Mouse (Mus musculus) hindbrain, embryonic 12.5 days (tissue): ENCODE data around the gene Eri3. TPM values are rescaled to one million over a fixed set of nuclear protein-coding genes. Genes with fewer than 3 reads are reported as not detected.

Experiments used
- ATAC-seq: fragments of 200-750 bp; cut with Nextera tagmentation; 2 replicates; pipeline ENCODE4 v1.8.0; 2017; ENCODE audit warnings: moderate TSS enrichment; ENCODE audit not compliant: low FRiP score
- H3K27ac ChIP-seq: fragments of 300-500 bp; sonication (generic); 2 replicates; pipeline ENCODE4 v1.5.1; 2016; ENCODE audit warnings: mild to moderate bottlenecking
- H3K27me3 ChIP-seq: fragments of 300-500 bp; sonication (generic); 2 replicates; pipeline ENCODE4 v1.6.1; 2016; ENCODE audit warnings: mild to moderate bottlenecking
- H3K36me3 ChIP-seq: fragments of 300-500 bp; sonication (generic); 2 replicates; pipeline ENCODE4 v1.6.1; 2016; ENCODE audit warnings: mild to moderate bottlenecking
- H3K4me1 ChIP-seq: fragments of 300-500 bp; sonication (generic); 2 replicates; pipeline ENCODE4 v1.6.1; 2016
- H3K4me2 ChIP-seq: fragments of 300-500 bp; sonication (generic); replicated peaks from 2 replicates; pipeline ENCODE4 v1.6.1; 2016; ENCODE audit warnings: mild to moderate bottlenecking
- H3K4me3 ChIP-seq: fragments of 300-500 bp; sonication (generic); 2 replicates; pipeline ENCODE4 v1.5.1; 2016; ENCODE audit warnings: mild to moderate bottlenecking
- H3K9ac ChIP-seq: fragments of 300-500 bp; sonication (generic); 2 replicates; pipeline ENCODE4 v1.6.1; 2016; ENCODE audit warnings: mild to moderate bottlenecking, moderate library complexity
- H3K9me3 ChIP-seq: fragments of 300-500 bp; sonication (generic); replicated peaks from 2 replicates; pipeline ENCODE4 v1.6.1; 2016; ENCODE audit warnings: mild to moderate bottlenecking
- WGBS: fragments of 180-500 bp; shearing (Covaris S2); methylation state at CpG from one replicate; pipeline ENCODE4 v1.1.7; 2016; 5-methylcytosine and 5-hydroxymethylcytosine counted together
- polyA plus RNA-seq: library from polyadenylated mRNA; unstranded; fragments of >200 nt; fragmentation: Nextera tagmentation; extraction: Ambion mirVana; gene quantifications from 2 replicates; pipeline ENCODE4 v1.2.1, GENCODE M21; 2016

Eri3 gene
- polyA plus RNA-seq, 1 experiment from 2014 or later, result 178 TPM

DNA sequence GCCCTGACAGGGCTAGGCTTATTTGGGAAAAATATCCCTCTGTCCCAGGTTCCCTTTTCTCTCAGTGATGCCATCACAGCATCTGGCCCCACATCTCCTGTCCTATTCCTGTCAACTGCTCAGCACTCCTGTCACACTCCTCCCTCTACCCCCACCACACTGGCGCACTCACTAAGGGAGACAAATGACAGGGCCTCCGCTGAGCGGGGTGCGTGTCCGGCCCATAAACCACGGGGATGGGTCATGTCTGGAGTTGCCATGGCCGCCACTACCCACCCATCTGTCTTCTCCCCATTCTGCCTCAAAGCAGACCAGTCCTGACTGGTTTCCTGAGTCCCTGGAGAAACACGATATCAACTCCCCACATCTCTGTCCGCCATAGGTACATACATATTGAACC lies 121.9 kb downstream of the Eri3 start:
- WGBS, result 57% methylated on average over 9 of the region's 9 CpGs
- Histone ChIP-seq H3K27me3 (no peaks in the 10 kb centered on the region), H3K9me3 (no peaks in the 10 kb centered on the region), H3K4me1 (peaks cover 6% of the 10 kb centered on the region), H3K9ac (no peak overlapping the region), H3K36me3 (peaks cover 40% of the 10 kb centered on the region), H3K27ac (no peak overlapping the region), H3K4me2 (no peak overlapping the region), H3K4me3 (no peak overlapping the region)
- peak; percentile 59; the same call in 1 of the 2 replicates for ATAC-seq

DNA sequence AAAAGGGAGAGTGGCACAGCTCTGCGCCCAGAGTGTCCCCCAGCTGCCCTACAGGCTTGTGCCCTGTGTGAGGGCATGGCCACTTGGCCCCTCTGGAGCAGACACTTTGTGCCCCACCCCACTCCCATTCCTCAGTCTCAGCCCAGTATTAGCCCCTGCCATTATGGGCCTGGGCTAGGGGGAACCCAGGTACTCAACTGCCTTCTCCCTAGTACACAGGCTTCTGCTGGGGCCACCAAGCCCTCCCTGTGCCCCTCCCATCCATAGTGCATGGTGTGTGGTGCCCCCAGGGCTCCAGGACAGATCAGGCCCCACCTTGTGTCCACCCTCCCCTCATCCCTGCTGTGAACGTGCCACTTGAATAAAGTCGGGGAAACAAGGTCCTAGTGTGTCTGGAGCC lies 123.7 kb downstream of the Eri3 start:
- ATAC-seq, result peak; percentile 17; the same call in 1 of the 2 replicates
- H3K36me3 ChIP-seq, result peaks cover 59% of the 10 kb centered on the region

DNA sequence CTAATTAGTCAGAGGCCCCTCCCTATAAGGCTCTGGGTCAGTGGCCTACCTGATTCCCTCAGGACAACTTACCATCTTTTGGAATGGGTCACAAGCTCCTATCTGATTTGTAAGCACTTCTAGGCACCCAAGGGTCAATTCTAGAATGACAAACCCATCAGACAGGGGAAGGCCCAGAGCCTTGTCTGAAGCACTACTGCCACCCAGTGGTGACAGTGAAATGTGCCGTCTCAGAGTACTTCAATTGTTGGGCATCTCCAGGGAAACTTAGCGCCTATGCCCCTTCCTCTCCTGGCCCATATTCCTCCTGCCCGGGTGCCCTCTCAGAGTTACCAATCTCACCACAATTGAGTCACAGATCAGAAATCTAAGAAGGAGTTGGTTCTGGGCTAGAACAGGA lies 126.7 kb downstream of the Eri3 start:
- Histone ChIP-seq H3K9me3 (no peaks in the 10 kb centered on the region), H3K4me1 (peaks cover 13% of the 10 kb centered on the region), H3K27ac (no peak overlapping the region), H3K4me2 (no peak overlapping the region), H3K9ac (no peak overlapping the region), H3K27me3 (no peaks in the 10 kb centered on the region), H3K4me3 (no peak overlapping the region), H3K36me3 (peaks cover 80% of the 10 kb centered on the region)
- ATAC-seq, result peak; percentile 49
- WGBS, result 16% methylated on average over 3 of the region's 3 CpGs

More for the DNA sequence above, 123.7 kb downstream of the Eri3 start:
- H3K9me3 ChIP-seq, result no peaks in the 10 kb centered on the region
- H3K9ac ChIP-seq, result no peak overlapping the region
- WGBS, result 85% methylated on average over 3 of the region's 3 CpGs
- H3K27me3 ChIP-seq, result no peaks in the 10 kb centered on the region
- H3K4me3 ChIP-seq, result no peak overlapping the region
- H3K4me1 ChIP-seq, result peaks cover 6% of the 10 kb centered on the region
- H3K4me2 ChIP-seq, result no peak overlapping the region
- no peak overlapping the region for H3K27ac ChIP-seq

DNA sequence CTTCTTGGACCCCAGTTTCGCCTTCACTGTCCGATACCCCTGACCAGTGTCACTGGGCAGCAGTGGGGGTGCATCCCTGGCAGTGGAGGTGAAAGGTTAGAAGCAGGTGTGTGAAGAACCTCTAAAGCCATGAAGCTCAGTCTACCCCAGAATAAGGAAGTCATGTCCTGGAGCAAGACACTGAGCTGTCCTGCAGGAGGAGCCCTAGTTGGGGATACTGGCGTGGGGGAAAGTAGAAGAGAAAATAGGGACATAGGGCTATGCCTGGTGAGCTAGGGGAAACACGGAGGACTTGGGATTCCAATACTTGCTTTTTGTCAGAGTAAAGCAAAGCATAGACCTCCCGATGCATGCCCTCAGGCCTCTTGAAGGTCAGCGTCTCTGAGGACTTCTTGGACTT lies 130.8 kb downstream of the Eri3 start:
- Histone ChIP-seq H3K4me3 (peak overlapping the region; percentile 90), H3K27ac (no peak overlapping the region), H3K27me3 (no peaks in the 10 kb centered on the region), H3K9ac (peak overlapping the region; percentile 93; the same call in 1 of the 2 replicates), H3K4me2 (peak overlapping the region; percentile 93), H3K4me1 (peaks cover 13% of the 10 kb centered on the region), H3K36me3 (peaks cover 48% of the 10 kb centered on the region), H3K9me3 (no peaks in the 10 kb centered on the region)
- 87% methylated on average over 6 of the region's 6 CpGs for WGBS
- ATAC-seq, result no peak

DNA sequence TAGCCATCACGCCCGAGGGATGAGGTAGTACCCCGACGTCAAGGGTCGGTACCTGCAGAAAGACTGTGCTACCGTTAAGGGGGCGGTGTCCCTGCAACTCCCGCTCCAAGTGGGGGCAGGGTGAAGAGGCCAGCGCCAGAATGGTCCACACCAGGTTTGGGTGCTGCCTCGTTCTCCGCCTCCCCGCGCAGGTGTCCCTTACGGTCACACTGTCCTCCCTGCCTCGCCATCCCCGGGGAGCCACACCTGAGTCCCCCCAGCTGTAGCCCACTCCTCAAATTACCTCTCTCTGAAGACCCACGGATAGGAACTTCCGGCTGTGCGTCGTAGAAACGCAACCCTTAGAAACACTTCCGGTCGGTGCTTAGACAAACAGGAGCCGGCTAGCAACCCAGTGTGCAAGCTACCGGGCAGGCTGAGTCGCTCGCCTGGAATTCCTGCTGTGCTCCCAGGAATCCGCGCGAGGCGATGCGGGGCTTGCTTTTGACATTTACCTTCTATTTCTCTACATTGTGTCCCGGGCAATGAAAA lies 131.8 kb downstream of the Eri3 start, which contains the start of gene Dmap1:
Gene Dmap1, minus strand, starts transcription at position 343 of the 531 bp plus-strand sequence.
- Histone ChIP-seq H3K9me3 (no peaks in the 10 kb centered on the region), H3K4me2 (peak within 1 kb of the TSS; percentile 93), H3K4me3 (peak within 1 kb of the TSS; percentile 90), H3K27me3 (no peaks in the 10 kb centered on the region), H3K9ac (peak within 1 kb of the TSS; percentile 93), H3K36me3 (peaks cover 39% of the 10 kb centered on the region), H3K27ac (peak within 1 kb of the TSS; percentile 36), H3K4me1 (peaks cover 13% of the 10 kb centered on the region)
- under 1% methylated on average over 33 of the region's 33 CpGs for WGBS
- ATAC-seq, result peak; percentile 90

DNA sequence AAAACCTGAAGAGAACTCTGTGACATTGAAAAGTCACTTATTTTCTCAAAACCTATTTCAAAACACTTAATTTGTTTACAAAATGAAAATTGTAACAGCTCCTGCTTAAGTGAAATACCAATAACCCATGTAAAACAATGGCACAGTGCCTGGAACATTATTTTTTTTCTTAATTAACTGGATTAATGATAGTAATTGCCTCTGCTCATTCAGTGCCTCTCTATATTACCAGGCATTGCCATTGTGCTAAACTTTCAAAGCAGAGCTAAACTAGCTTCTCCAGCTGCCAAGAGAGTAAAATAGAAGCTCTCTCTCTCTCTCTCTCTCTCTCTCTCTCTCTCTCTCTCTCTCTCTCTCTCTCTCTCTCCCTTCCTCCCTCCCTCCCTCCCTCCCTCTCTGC lies 132.3 kb downstream of the Eri3 start:
- peak; percentile 54 for ATAC-seq
- Histone ChIP-seq H3K4me2 (peak overlapping the region; percentile 93), H3K4me1 (peaks cover 13% of the 10 kb centered on the region), H3K27me3 (no peaks in the 10 kb centered on the region), H3K4me3 (peak overlapping the region; percentile 90), H3K36me3 (peaks cover 35% of the 10 kb centered on the region), H3K9ac (peak overlapping the region; percentile 93; the same call in 1 of the 2 replicates), H3K27ac (peak overlapping the region; percentile 36), H3K9me3 (no peaks in the 10 kb centered on the region)

DNA sequence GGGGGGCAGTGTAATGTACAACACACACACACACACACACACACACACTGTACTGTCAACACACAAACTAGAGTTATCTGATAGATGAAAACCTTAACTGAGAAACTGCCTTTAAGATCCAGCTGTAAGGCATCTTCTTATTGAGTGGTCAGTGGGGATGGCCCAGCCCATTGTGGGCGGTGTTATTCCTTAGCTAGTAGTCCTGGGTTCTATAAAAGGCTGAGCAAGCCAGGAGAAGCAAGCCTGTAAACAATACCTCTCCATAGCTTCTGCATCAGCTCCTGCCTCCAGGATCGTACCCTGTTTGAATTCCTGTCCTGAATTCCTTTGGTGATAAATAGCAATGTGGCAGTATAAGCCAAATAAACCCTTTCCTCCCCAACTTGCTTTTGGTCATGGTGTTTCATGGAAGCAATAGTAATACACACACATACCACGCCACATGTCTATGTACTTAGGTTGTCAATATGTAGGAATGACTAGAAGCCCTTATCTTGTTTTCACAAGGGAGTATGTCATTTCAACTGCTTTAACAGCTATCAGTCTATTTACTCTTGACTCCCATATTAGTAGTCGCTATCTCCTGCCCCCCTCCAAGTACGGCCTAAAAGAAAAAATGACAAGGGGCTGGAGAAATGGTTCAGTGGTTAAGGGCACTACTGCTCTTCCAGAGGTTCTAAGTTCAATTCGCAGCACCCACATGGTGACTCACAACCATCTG lies 133.0 kb downstream of the Eri3 start:
- Histone ChIP-seq H3K9me3 (no peaks in the 10 kb centered on the region), H3K27me3 (no peaks in the 10 kb centered on the region), H3K27ac (no peak overlapping the region), H3K4me2 (peak overlapping the region; percentile 93; the same call in 1 of the 2 replicates), H3K36me3 (peaks cover 28% of the 10 kb centered on the region), H3K4me1 (peaks cover 13% of the 10 kb centered on the region), H3K4me3 (no peak overlapping the region), H3K9ac (no peak overlapping the region)
- no peak for ATAC-seq
- 79% methylated on average over 6 of the region's 6 CpGs for WGBS

DNA sequence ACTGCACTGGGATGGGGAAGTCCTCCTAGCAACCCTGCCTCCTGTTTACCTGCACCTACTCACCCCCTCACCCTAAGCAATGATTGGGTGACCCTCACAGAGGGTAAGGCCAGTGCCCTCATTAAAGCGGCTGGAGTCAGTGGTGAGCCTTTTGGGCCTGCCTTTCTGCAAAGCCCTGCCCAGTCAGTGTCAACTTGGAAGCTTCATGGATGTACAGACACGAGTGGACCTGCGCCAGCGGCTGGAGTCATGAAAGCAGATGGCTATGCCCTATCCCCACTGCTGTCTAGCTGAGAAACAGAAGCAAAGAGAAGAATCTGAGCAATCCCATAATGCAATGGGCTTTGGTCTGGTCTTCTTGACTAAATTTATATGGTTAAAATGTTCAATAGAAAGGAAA lies 136.2 kb downstream of the Eri3 start:
- Histone ChIP-seq H3K36me3 (no peaks in the 10 kb centered on the region), H3K4me1 (peaks cover 8% of the 10 kb centered on the region), H3K9ac (no peak overlapping the region), H3K27ac (no peak overlapping the region), H3K27me3 (no peaks in the 10 kb centered on the region), H3K9me3 (no peaks in the 10 kb centered on the region), H3K4me3 (no peak overlapping the region), H3K4me2 (no peak overlapping the region)
- no peak for ATAC-seq
- 84% methylated on average over 4 of the region's 4 CpGs for WGBS

DNA sequence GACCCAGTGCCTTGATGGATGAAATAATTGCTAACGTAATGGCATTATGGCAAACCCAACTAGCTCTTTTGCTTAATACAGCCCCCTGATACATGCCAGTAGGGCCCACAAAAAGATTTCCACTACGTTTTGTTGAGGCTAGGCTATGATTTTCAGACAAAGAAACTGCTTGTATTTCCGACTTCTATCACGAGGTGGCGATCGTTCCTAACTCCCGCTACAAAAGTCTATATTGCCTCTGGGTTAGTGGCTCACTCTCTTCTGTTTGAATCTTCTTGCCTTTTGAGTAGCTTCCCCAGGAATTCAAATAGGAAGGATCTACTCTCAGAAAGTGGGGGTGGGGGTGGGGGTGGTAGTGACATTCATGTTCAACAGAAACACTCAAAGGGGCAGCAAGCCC lies 155.2 kb downstream of the Eri3 start:
- no peaks in the 10 kb centered on the region for H3K4me1 ChIP-seq
- H3K9me3 ChIP-seq, result no peaks in the 10 kb centered on the region
- ATAC-seq, result no peak
- no peak overlapping the region for H3K4me2 ChIP-seq
- no peaks in the 10 kb centered on the region for H3K36me3 ChIP-seq
- no peak overlapping the region for H3K27ac ChIP-seq
- H3K4me3 ChIP-seq, result no peak overlapping the region
- 7% methylated on average over 7 of the region's 7 CpGs for WGBS
- no peaks in the 10 kb centered on the region for H3K27me3 ChIP-seq
- H3K9ac ChIP-seq, result no peak overlapping the region

DNA sequence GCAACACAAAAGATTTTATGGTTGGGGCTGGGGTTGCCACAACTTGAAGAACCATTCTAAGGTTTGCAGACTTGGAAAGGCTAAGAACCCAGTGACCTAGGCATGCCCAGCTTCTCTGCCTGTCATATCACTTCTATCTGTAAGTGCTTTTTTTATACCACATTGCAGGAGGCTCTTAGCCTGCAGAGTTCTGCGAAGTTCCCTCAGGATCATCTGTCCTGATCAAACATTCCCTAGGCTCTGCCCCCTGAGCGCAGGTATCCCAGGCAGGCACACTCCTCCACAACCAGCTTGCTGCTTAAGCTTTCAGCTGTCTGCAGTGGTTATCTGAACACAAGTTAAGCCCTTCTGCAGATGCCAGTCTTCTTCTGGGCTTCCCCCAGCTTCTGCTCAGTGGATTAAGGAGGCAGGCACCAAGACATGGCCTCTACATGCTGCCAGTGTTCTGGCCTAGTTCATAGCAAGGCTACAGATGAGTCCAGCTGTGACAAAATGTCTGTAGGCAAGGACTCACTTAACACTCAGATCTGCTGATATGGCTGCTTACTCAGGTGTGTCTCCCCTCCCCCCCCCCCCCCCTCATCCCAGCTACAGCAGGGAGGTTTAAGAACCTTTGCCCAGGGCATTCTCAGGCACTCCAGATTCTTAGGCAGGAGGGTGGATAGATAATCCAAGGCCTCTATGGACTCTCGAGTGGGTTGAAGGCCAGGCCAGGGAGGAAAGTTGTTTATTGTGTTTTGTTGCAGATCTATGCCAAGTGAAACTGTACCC lies 158.8 kb downstream of the Eri3 start:
- H3K36me3 ChIP-seq, result no peaks in the 10 kb centered on the region
- 79% methylated on average over 3 of the region's 3 CpGs for WGBS
- H3K4me3 ChIP-seq, result no peak overlapping the region

DNA sequence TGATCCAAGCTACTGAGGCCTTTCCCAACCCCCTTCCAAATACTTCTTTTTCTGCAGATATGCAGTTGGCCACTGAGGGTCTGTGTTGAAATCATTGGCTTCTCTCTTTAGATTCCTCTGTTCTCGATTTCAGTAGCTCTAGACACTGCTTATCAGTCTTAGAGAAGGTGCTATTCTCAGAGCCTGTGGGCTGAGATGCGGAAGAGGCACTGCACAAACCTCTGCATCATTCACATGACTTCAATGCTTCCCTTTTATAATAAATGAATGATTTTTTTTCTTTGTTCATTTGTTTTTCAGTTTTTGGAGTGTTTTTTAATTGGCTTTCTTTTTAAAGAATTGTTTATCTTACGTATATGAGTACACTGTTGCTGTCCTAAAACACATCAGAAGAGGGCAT lies 162.1 kb downstream of the Eri3 start:
- 86% methylated on average over 3 of the region's 3 CpGs for WGBS
- no peak for ATAC-seq

More for the DNA sequence above, 158.8 kb downstream of the Eri3 start:
- Histone ChIP-seq H3K4me2 (no peak overlapping the region), H3K27ac (no peak overlapping the region), H3K9ac (no peak overlapping the region), H3K4me1 (no peaks in the 10 kb centered on the region), H3K27me3 (no peaks in the 10 kb centered on the region), H3K9me3 (no peaks in the 10 kb centered on the region)
- no peak for ATAC-seq

DNA sequence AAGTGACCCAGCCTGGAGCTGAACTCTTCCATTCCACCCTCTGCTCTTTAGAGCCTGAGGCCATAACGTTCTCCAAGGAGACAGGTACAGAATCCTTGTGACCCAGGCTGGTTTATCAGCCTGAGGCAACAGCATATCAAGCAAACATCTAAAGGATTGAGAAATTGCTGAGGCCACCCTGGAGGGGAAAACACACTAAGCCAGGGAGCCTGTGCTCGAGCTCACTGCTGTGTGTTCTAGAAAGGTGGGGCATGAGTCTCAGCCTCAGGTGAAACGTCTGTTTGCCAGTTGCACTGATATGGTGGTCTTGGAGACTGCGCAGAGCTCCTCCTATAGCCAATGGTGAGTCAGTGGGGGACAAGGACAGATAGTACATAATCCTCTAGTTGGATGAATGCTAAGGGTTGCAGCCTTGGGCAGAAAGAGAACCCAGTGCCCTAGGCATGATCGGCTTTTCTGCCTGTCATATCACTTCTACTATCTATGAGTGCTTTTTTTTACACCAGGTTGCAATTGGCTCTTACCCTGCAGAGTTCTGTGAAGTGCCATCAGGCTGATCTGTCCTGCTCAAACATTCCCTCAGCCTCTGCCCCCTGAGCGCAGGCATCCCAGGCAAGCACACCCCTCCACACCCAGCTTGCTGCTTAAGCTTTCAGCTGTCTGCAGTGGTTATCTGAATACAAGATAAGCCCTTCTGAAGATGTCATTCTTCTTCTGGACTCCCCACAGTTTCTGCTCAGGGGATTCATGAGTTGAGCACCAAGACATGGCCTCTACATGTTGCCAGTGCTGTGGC lies 163.3 kb downstream of the Eri3 start:
- Histone ChIP-seq H3K9ac (no peak overlapping the region), H3K27me3 (no peaks in the 10 kb centered on the region), H3K36me3 (no peaks in the 10 kb centered on the region), H3K27ac (no peak overlapping the region), H3K4me3 (no peak overlapping the region), H3K9me3 (no peaks in the 10 kb centered on the region), H3K4me2 (no peak overlapping the region), H3K4me1 (no peaks in the 10 kb centered on the region)
- 85% methylated on average over 6 of the region's 6 CpGs for WGBS
- ATAC-seq, result no peak

More for the DNA sequence above, 162.1 kb downstream of the Eri3 start:
- no peak overlapping the region for H3K4me3 ChIP-seq
- H3K9ac ChIP-seq, result no peak overlapping the region
- H3K36me3 ChIP-seq, result no peaks in the 10 kb centered on the region
- no peaks in the 10 kb centered on the region for H3K9me3 ChIP-seq
- no peaks in the 10 kb centered on the region for H3K27me3 ChIP-seq
- H3K4me2 ChIP-seq, result no peak overlapping the region
- no peak overlapping the region for H3K27ac ChIP-seq
- H3K4me1 ChIP-seq, result no peaks in the 10 kb centered on the region
